Mouse (Mus musculus) frontal cortex, postnatal 14 days (tissue): ENCODE measurements around the gene Apc2.
"Not testable (repeated sequence)": the region's sequence is repeated elsewhere in the genome, so short reads cannot be mapped to it uniquely, and the experiment has no call there.

Experiments used
- DNase-seq, 2 experiments: peaks; one replicate each; pipeline ENCODE4 v3.0.0; 2022; ENCODE audit warnings: low spot score in 2 of 2

Gene Apc2

DNA sequence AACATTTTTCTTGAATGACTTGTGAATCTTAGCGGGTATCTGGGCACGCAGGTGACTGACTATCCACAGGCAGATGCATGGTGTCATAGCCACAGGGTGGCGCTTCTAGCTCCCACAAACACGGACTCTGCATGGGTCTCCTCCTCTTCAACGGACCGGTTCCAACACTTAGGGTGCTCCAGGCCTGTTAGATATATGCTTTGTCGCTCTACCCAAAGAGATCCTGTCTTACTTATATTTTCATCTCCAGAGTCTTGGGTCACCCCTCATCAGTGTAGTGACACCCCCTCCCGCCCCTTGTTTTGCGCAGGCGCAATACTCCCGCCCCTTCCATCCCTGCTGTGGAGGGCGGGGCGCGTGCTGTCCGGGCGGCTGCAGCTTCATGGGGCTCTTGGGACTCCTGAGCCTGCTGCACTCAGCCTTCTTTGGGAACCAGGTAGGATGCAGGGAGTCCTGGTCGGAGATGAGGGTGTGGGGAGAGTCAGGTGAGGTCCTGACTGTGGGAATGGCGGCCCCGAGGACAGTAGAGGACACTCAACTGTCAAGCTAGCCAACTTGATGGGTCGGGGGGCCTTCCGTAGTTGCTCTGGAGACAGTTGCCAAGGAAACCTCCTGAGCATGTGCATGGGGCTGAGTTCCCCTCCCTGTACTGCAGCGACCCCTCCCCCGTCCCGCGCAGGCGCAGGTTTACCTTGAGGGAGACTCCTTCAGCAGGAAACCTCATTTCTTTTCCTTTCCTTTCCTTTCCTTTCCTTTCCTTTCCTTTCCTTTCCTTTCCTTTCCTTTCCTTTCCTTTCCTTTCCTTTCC, at the start of gene Apc2:
Apc2 (plus strand) TSS at position 360 of the 808 bp plus-strand sequence.
- peak; percentile 70 to 71 for DNase-seq

DNA sequence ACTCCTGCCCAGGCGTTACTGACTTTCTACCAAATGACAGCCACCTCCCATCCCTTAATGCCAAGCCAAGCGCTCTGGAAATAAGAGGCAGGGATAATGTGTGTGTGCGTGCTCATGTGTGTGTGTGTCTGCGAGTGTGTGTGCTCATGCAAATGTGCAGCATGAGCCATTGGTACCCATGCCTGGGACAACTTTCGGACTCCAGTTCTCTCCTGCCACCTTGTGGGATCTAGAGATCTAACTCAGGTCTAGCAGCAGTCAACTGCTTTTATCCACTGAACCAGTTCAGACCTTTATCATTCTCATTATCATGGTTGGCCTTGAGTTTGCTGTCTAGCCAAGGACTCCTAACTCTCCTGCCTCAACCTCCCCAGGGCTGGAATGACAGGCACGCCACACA, 47.9 kb upstream of the Apc2 start:
- no peak for DNase-seq

DNA sequence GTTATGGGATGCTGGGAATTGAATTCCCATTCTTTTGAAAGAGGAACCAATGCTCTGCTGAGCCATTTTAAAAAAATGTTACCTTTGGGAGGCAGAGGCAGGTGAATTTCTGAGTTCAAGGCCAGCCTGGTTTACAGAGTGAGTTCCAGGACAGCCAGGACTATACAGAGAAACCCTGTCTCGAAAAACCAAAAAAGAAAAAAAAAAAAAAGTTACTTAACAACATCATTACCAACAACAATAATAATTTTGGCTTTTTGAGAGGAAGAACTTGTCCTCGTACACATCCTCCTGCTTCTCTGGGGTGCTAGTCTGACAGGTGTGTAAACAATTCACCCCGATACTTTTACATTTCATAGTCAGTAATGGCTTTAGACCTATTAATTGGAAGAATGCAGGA, 47.3 kb upstream of the Apc2 start:
- DNase-seq = not testable (repeated sequence)

DNA sequence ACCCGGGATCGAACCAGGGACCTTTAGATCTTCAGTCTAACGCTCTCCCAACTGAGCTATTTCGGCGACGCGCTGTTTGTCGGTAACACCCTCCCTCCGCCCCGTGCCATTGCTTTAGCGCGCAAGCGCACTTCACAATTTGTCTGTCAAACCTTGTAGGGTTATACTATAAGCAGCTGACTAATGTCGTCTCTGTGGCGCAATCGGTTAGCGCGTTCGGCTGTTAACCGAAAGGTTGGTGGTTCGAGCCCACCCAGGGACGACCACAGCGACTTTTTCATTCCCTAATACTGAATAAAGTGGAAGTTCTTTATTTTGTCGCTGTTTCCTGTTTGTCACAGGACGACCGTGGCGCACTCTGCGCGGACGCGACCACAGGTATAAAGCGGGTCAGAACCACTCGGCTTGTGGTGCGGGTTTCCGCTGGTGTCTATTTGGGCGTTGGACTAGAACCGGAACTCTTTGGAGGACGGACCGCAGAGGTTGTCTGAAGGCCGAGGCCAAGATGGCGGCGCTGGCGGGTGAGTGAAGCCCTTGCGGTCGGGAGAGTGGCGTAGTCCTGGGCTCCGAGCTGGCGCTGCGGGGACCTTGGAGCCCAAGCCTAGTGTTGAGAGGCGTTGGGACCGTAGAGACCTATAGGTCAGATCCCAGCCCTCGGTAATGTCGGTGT, 46.7 kb upstream of the Apc2 start, which contains the start of gene Ndufs7:
Ndufs7 (plus strand) TSS at position 151 of the 670 bp plus-strand sequence.
- DNase-seq = peak; percentile 94 to 98

DNA sequence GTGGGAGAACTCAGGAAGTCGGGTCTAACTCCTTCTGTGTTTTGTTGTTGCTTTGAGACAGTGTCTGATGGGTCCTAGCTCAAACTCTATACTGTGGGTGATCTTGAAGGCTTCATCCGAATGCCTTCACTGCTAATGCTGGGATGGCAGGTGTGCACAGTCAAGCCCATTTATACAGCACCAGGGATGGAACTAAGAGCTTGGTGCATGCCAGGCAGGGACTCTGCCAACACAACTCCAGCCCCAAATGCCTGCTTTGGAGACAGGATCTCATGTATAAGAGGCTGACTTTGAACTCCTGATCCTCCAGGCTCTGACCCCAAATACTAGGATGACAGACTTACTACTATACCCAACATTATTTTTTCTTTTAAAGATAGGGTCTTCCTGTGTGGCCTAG, 45.7 kb upstream of the Apc2 start:
- no peak for DNase-seq

- no peak for DNase-seq
Measured at GRCm38 (mm10) chr10:80250573-80250972, 45.2 kb upstream of the Apc2 start.

- no peak for DNase-seq
Measured at GRCm38 (mm10) chr10:80252011-80252410, 43.8 kb upstream of the Apc2 start.

- no peak for DNase-seq
Measured at GRCm38 (mm10) chr10:80252493-80253274, 43.1 kb upstream of the Apc2 start.

GRCm38 (mm10) chr10:80253551-80253950, 42.2 kb upstream of the Apc2 start:
- DNase-seq = no peak

DNA sequence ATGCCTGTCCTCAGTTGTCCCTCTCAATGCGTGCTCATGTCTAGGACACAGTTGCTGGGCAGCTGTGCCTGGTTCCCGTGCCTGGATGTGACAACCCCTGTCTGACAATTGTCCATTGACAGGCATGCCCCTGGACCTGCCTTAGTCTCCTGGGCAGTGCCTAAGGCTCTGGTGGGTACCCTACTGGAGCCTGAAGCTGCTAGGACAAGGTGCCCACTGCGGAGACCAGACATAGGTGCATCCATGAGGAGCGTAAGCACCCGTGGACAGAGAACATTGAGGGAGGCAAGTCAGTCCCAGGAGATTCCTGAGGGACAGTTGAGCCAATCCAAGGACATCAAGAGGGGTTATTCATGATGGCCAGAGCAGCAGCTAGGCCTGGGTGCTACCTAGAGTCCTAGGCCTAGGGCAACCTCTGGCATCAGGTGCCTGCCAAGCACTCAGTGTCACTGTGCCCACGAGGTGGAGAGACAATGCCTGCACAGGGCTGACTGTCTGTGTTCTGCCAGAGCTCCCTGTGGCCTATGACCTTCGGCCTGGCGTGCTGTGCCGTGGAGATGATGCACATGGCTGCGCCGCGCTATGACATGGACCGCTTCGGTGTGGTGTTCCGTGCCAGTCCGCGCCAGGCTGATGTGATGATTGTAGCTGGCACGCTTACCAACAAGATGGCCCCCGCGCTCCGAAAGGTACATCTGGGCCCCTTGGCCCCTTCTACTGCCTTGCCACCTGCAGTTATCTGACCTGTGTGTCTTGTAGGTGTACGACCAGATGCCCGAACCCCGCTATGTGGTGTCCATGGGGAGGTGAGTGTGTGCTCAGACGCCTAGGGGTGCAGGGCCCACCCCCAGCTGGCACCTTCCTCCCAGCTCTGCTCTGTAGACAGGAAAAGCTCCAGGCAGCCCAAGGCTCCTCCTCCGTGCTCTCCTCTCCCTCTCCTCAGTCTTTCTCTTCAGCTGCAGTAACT, 41.2 kb upstream of the Apc2 start:
- DNase-seq = no peak

DNA sequence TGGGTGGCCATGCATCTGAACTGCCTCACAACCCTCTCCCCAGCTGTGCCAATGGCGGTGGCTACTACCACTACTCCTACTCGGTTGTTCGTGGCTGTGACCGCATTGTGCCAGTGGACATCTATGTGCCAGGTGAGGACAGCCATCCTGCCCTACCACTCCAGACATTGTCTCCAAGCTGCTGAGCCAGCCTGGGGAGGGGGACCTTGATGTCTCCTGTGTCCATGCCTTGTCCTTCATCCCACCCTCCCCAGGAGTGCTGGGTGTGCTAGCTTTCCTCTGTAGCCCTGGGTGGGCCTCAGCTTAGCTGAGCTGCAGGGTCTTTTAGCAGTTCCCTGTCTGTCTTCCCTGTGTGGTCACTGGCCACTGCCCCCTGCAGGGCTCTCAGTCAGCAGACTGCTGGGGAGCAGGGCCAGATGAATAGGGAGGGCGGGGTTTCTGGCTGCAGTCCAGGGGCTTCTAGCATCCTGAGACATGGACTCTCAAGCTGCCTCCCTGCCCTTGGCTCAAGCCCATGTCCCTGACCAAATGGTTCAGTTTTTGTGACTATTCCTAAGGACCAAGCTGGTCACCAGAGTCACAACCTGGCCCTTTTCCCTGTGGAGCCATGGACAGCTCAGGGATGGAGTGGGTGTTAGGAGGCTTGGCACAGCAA, 39.8 kb upstream of the Apc2 start:
- no peak for DNase-seq

- no peak for DNase-seq
Measured at GRCm38 (mm10) chr10:80257936-80258335, 37.8 kb upstream of the Apc2 start.

GRCm38 (mm10) chr10:80258752-80259462, 36.9 kb upstream of the Apc2 start:
- no peak for DNase-seq

DNA sequence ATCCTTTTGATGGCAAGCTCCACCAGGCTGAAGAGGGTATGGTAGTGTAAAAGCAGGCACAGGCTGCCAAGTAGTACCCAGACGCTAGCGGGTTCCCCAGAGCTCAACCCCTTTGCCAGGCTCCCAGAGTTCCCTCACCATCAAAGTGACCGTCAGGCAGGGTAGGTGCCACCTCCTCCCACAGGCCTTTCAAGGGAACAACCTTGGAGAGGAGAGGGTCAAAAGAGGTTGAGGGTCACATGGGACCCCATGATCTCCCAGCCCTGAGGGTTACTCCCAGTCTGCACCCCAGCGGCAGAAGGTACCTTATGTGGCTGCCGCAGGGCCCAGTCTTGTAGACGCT, 36.3 kb upstream of the Apc2 start:
- DNase-seq = no peak

GRCm38 (mm10) chr10:80259861-80260641, 35.7 kb upstream of the Apc2 start:
- peak; percentile 58 to 64 for DNase-seq

GRCm38 (mm10) chr10:80260642-80261584, 34.9 kb upstream of the Apc2 start, which contains the start of the genes Gamt and Dazap1:
TSS of gene Gamt (minus strand) at chr10:80261012.
TSS of gene Dazap1 (plus strand) at chr10:80261486.
- peak; percentile 86 to 90 for DNase-seq

DNA sequence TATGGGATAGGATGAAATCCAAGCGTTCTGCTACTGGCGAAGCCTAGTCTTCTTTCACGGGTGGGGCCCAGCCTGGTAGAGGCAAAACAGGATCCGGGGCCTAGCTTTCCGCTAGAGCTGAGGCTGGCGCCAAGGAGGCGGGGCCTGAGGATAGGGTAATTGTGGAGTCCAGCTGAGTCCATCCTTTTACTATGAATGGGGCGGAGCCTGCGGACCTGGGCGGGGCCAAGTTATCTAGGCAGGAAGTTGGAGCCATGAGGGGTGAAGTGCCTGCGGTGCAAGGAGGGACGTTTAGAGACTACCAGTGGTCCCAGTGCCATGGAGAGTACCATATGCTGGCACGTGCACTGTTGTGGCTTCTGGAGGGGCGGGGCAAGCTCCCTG, 34.2 kb upstream of the Apc2 start:
- peak; percentile 81 to 85 for DNase-seq

DNA sequence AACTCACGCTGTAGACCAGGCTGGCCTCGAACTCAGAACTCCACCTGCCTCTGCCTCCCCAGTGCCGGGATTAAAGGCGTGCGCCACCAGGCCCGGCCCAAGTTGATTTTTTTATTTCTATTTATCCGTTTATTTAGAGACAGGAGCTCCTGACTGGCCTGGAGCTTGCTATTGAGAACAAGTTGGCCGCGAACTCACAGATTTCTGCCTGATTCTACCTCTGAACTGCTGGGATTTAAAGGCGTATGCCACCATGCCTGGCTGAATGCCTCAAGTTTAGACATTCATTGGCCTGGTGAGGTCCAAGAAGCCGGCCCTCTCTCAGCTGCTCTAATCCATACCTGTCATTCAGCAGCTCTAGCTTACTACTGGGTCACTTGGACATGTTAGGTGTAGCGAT, 33.6 kb upstream of the Apc2 start:
- DNase-seq = no peak
